Mouse (Mus musculus): ENCODE data around the gene Sntb2. TPM values are rescaled to one million over a fixed set of nuclear protein-coding genes. Genes with fewer than 3 reads are reported as not detected.

Sntb2 gene
- total and polyA plus RNA-seq, 2 experiments from 2014 or later: 3.0 to 6.9 TPM

DNA sequence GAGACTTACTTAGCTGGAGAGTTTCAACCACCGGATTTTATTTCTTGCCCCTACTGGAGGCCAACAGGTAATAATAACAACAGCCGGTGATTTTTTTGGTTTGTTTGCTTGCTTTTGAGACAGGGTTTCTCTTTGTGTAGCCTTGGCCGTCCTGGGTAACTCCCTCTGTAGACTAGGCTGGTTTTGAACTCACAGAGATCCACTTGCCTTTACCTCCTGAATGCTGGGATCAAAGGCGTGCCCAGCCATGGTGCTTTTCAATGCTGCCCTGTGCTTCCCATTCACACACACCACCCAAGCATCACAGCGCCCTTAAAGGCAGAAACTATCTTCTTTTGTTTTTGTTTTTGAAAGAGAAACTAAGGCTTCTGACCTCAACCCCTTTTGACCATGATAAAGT is 5.6 kb upstream of the Sntb2 start:
- no peak for TF ChIP-seq CTCF (IDR thresholded peaks at IDR 0.05; ENCODE audit: low read depth)
- Histone ChIP-seq H3K9me3 (ENCODE audit: low read length) (no peaks in the 10 kb centered on the region), H3K27me3 (ENCODE audit: insufficient read depth, low read length) (peaks cover 7% of the 10 kb centered on the region), H3K9ac (no peak overlapping the region), H3K27ac (ENCODE audit: low read depth, low read length) (no peak overlapping the region), H3K36me3 (ENCODE audit: insufficient read depth) (no peaks in the 10 kb centered on the region), H3K4me2 (ENCODE audit: low read depth) (no peak overlapping the region), H3K4me3 (ENCODE audit: low read depth, low read length) (no peak overlapping the region), H3K4me1 (ENCODE audit: insufficient read depth) (no peaks in the 10 kb centered on the region)
- ATAC-seq (no peak), DNase-seq (no peak)
- WGBS: 66% methylated on average over 5 of the region's 5 CpGs

DNA sequence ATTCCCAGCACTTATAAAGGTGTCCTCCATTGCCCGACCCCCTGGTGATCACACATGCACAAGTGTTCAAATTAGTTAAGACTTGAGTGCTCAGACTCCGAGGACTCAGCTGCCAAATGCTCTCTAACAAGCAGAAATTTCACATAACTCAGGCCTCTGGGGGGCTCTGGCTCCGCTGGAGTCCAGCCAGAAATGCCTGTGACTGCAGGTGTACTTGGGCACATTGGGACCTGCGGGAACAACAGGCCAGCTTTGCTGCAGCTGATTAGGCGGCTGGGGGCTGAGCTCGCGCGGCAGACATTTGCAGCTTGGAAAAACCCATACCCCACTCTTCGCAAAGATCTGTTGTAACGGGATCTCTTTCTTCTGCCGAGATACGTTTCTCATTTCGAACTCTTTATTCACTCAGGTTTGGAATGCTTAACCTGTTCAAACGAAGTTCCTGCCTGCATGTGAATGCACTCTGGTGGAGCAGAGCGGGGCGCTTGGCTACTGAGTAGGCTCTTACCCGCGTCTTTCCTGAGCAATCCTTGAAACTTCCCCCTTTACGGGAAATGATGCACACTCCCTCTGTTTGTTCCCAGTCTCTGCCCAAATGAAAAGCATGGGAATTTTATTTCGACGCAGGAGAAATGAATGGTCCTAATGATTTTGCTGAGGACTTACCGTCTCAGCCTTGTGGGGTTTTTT is 3.0 kb upstream of the Sntb2 start:
- Histone ChIP-seq H3K4me1 (ENCODE audit: insufficient read depth) (no peaks in the 10 kb centered on the region), H3K36me3 (ENCODE audit: insufficient read depth) (no peaks in the 10 kb centered on the region), H3K4me2 (ENCODE audit: low read depth) (peak overlapping the region; percentile 32), H3K27me3 (ENCODE audit: insufficient read depth, low read length) (peaks cover 7% of the 10 kb centered on the region), H3K9me3 (ENCODE audit: low read length) (no peaks in the 10 kb centered on the region), H3K4me3 (ENCODE audit: low read depth, low read length) (peak overlapping the region; percentile 5; the same call in 1 of the 2 replicates), H3K9ac (no peak overlapping the region), H3K27ac (ENCODE audit: low read depth, low read length) (no peak overlapping the region)
- 8% methylated on average over 22 of the region's 22 CpGs for WGBS
- DNase-seq (peak; percentile 30), ATAC-seq (no peak)
- no peak for TF ChIP-seq CTCF (IDR thresholded peaks at IDR 0.05; ENCODE audit: low read depth)

DNA sequence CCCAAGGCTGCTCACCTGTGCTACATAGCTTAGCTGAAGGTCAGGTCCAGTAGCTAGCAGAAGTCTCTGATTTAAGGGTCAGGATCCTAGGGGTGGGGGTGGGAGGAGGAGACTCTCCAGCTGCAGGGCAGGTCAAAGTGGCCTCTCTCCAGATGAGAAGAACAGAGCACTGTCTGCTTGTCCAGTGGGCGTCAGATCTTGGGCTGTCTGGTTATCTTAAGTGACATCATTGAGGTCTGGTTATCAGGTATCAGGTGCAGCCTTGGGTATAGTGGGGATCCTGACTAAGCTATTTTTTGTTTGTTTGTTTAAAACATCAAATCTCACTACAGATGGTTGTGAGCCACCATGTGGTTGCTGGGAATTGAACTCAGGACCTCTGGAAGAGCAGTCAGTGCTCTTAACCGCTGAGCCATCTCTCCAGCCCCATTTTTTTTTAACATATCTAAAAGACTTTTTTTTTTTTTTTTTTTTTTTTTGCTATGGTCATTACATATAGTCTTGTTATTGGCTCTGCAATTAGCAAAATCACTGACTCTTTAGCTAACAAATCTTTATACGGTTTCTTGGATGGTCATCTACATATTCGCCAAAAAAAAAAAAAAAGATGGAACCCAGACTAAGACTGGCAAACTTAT is 1.9 kb upstream of the Sntb2 start:
- no peak for TF ChIP-seq CTCF (IDR thresholded peaks at IDR 0.05; ENCODE audit: low read depth)

DNA sequence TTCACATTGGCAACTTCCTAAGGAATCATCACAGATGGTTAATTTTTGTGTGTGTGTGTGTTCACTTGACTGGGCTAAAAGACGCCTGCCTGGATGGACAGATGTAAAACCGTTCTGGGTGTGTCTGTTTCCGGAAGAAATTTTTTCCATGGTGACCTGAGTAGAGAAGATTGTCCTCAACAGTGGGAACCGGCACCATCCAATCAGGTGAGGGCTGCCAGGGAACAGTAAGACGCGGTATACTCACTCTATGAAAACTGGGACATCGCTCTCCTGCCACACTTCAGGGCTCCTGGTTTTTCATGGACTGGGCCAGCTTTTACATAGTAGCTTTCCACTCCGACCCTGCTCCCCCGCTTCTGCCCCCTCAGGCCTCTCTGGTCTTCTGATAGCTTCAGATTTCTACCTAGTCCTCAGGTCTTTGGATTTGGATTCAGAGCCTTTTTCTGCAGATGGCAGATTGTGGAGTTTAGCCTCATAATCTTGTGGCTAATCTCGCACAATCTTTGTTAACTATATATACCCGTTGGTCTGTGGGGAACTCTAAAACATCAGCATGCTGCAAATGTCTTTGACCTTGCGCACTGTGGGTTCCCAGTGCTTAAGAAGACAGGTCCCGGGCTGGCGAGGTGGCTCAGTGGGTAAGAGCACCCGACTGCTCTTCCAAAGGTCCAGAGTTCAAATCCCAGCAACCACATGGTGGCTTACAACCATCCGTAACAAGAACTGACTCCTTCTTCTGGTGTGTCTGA is 1.1 kb upstream of the Sntb2 start:
- DNase-seq (no peak), ATAC-seq (no peak)
- no peak overlapping the region for H3K27ac ChIP-seq (ENCODE audit: low read depth, low read length)
- H3K4me1 ChIP-seq (ENCODE audit: insufficient read depth): 0 out of 2 replicates have a peak, but pooled peaks cover 3% of the 10 kb centered on the region
- H3K4me3 ChIP-seq (ENCODE audit: low read depth, low read length): no peak overlapping the region
- no peak overlapping the region for H3K4me2 ChIP-seq (ENCODE audit: low read depth)
- peaks cover 20% of the 10 kb centered on the region for H3K27me3 ChIP-seq (ENCODE audit: insufficient read depth, low read length)
- H3K9ac ChIP-seq: no peak overlapping the region
- TF ChIP-seq CTCF (IDR thresholded peaks at IDR 0.05; ENCODE audit: low read depth): no peak
- 73% methylated on average over 15 of the region's 16 CpGs for WGBS
- no peaks in the 10 kb centered on the region for H3K9me3 ChIP-seq (ENCODE audit: low read length)
- H3K36me3 ChIP-seq (ENCODE audit: insufficient read depth): no peaks in the 10 kb centered on the region

More for the DNA sequence above, 1.9 kb upstream of the Sntb2 start:
- ATAC-seq: no peak
- no peaks in the 10 kb centered on the region for H3K36me3 ChIP-seq (ENCODE audit: insufficient read depth)
- H3K27me3 ChIP-seq (ENCODE audit: insufficient read depth, low read length): peaks cover 16% of the 10 kb centered on the region
- WGBS: 89% methylated on average over 4 of the region's 4 CpGs
- H3K4me3 ChIP-seq (ENCODE audit: low read depth, low read length): no peak overlapping the region
- 0 out of 2 replicates have a peak, but pooled peaks cover 3% of the 10 kb centered on the region for H3K4me1 ChIP-seq (ENCODE audit: insufficient read depth)
- H3K9me3 ChIP-seq (ENCODE audit: low read length): no peaks in the 10 kb centered on the region
- DNase-seq: no peak
- H3K27ac ChIP-seq (ENCODE audit: low read depth, low read length): no peak overlapping the region
- no peak overlapping the region for H3K4me2 ChIP-seq (ENCODE audit: low read depth)
- H3K9ac ChIP-seq: no peak overlapping the region

DNA sequence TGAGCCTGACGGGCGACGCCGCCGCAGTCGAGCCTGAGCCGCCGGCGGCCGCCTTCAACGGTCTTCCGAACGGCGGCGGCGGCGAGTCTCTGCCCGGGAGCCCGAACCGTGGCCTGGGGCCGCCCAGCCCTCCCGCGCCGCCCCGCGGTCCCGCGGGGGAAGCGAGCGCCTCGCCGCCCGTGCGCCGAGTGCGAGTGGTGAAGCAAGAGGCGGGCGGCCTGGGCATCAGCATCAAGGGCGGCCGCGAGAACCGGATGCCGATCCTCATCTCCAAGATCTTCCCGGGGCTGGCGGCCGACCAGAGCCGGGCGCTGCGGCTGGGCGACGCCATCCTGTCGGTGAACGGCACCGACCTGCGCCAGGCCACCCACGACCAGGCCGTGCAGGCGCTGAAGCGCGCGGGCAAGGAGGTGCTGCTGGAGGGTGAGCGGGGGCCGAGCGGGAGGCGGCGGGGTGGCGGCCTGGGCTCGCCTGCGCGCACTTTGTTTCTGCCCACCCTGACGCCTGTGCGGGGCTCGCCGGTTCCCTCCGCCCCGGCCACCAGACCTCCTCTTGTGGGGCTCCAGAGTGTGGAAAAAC is 438 bp downstream of the Sntb2 start:
- ATAC-seq: peak; percentile 66
- Histone ChIP-seq H3K27me3 (ENCODE audit: insufficient read depth, low read length) (peaks cover 20% of the 10 kb centered on the region), H3K4me2 (ENCODE audit: low read depth) (peak overlapping the region; percentile 71), H3K27ac (ENCODE audit: low read depth, low read length) (peak overlapping the region; percentile 72), H3K9ac (peak overlapping the region; percentile 74), H3K36me3 (ENCODE audit: insufficient read depth) (no peaks in the 10 kb centered on the region), H3K9me3 (ENCODE audit: low read length) (no peaks in the 10 kb centered on the region), H3K4me1 (ENCODE audit: insufficient read depth) (0 out of 2 replicates have a peak, but pooled peaks cover 3% of the 10 kb centered on the region), H3K4me3 (ENCODE audit: low read depth, low read length) (peak overlapping the region; percentile 78)
- DNase-seq: no peak
- WGBS: under 1% methylated on average over 62 of the region's 76 CpGs
- no peak; the same call in 1 of the 2 replicates for TF ChIP-seq CTCF (IDR thresholded peaks at IDR 0.05; ENCODE audit: low read depth)

DNA sequence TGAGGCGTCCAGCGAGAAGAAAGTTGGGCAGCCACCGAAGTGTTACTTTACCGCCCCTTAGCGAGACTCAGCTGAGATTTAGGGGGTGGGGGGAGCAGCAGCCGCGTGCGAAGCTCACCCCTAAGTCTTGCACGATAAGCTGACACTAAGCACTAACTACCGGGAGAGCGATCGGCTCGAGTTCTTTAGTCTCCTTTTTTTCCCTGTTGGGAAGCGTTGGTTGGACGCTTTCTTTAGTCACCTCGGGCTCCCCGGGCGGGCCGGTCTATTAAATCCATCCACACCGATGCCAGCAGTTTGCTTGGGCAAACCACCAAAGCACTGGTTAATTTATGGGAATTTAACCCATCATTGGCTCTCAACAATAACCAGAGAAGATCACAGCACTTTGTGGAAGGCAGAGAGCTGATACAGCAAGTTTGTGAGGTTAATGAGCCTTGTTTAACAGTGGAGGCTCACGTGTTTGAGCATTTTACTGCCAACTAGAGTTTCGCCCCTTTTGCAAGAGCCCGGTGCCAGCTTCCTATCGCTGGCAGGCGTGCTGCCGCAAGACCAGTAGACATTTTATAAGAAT is 1.0 kb downstream of the Sntb2 start:
- Histone ChIP-seq H3K4me3 (ENCODE audit: low read depth, low read length) (peak overlapping the region; percentile 78), H3K9me3 (ENCODE audit: low read length) (no peaks in the 10 kb centered on the region), H3K4me1 (ENCODE audit: insufficient read depth) (0 out of 2 replicates have a peak, but pooled peaks cover 3% of the 10 kb centered on the region), H3K27ac (ENCODE audit: low read depth, low read length) (0 out of 2 replicates have a peak overlapping the region, but pooled peaks have one; percentile 15), H3K27me3 (ENCODE audit: insufficient read depth, low read length) (peaks cover 20% of the 10 kb centered on the region), H3K36me3 (ENCODE audit: insufficient read depth) (no peaks in the 10 kb centered on the region), H3K4me2 (ENCODE audit: low read depth) (peak overlapping the region; percentile 71), H3K9ac (peak overlapping the region; percentile 74)
- TF ChIP-seq CTCF (IDR thresholded peaks at IDR 0.05; ENCODE audit: low read depth): no peak
- DNase-seq (peak; percentile 67), ATAC-seq (peak; percentile 19; the same call in 1 of the 2 replicates)
- under 1% methylated on average over 26 of the region's 26 CpGs for WGBS

Data from forebrain, postnatal 0 days (tissue).